ENCODE assay signal across 8 mouse cellular contexts in genomic region chr5:63812509-63812865, GRCm38 (mm10). TPM values are rescaled to one million over a fixed set of nuclear protein-coding genes. Genes with fewer than 3 reads are reported as not detected.
A peak's percentile ranks its signal among the peaks of the same experiment; 100 is the strongest.
DNase-seq lines count a peak whose midpoint lies in the region; ATAC-seq and TF ChIP-seq lines count a peak whose summit lies in the region.

No protein-coding gene starts in this region.

- no peak overlapping the region for H3K27ac ChIP-seq in neural tube, embryonic 11.5 days (ENCODE audit: low read depth, low read length)
- H3K27ac ChIP-seq in liver, embryonic 12.5 days, result peak overlapping the region; percentile 42; the same call in 1 of the 2 replicates
- peak overlapping the region; percentile 82 for H3K27ac ChIP-seq in stomach, postnatal 0 days (replicated peaks)

- peaks cover 33% of the 10 kb centered on the region for H3K27me3 ChIP-seq in erythroblast, embryonic 14.5 days (ENCODE audit: control insufficient read depth)
- H3K27me3 ChIP-seq in neural tube, embryonic 11.5 days (ENCODE audit: control insufficient read depth, insufficient read depth, low read length), result 0 out of 2 replicates have a peak, but pooled peaks cover 5% of the 10 kb centered on the region
- H3K27me3 ChIP-seq in liver, embryonic 12.5 days (replicated peaks), result peaks cover 33% of the 10 kb centered on the region
- no peaks in the 10 kb centered on the region for H3K27me3 ChIP-seq in stomach, postnatal 0 days (ENCODE audit: control insufficient read depth, insufficient read depth, low read length)

- peak overlapping the region; percentile 51 for H3K9ac ChIP-seq in neural tube, embryonic 11.5 days (ENCODE audit: low read length)
- peak overlapping the region; percentile 55 for H3K9ac ChIP-seq in liver, embryonic 12.5 days
- peak overlapping the region; percentile 63 for H3K9ac ChIP-seq in stomach, postnatal 0 days (ENCODE audit: low read length)

- H3K4me1 ChIP-seq in erythroblast, embryonic 14.5 days (ENCODE audit: control insufficient read depth), result no peaks in the 10 kb centered on the region
- H3K4me1 ChIP-seq in neural tube, embryonic 11.5 days (ENCODE audit: control insufficient read depth, insufficient read depth, low read length), result no peaks in the 10 kb centered on the region
- peaks cover 6% of the 10 kb centered on the region; the same call in 1 of the 2 replicates for H3K4me1 ChIP-seq in liver, embryonic 12.5 days
- H3K4me1 ChIP-seq in stomach, postnatal 0 days (replicated peaks; ENCODE audit: control insufficient read depth, insufficient read depth), result no peaks in the 10 kb centered on the region

- H3K4me2 ChIP-seq in neural tube, embryonic 11.5 days (ENCODE audit: low read depth), result peak overlapping the region; percentile 92
- H3K4me2 ChIP-seq in liver, embryonic 12.5 days, result peak overlapping the region; percentile 77
- peak overlapping the region; percentile 89 for H3K4me2 ChIP-seq in stomach, postnatal 0 days (replicated peaks; ENCODE audit: low read depth)

- WGBS in neural tube, embryonic 11.5 days, result 1% methylated on average over 26 of the region's 26 CpGs
- WGBS in liver, embryonic 12.5 days (ENCODE audit: insufficient replicate concordance), result 3% methylated on average over 26 of the region's 26 CpGs
- under 1% methylated on average over 26 of the region's 26 CpGs for WGBS in stomach, postnatal 0 days

- no peak for TF ChIP-seq CTCF in stomach, postnatal 0 days (IDR thresholded peaks at IDR 0.05; ENCODE audit: low read depth)

- TF ChIP-seq EP300 in stomach, postnatal 0 days (optimal IDR thresholded peaks at IDR 0.05), result no peak

- peak overlapping the region; percentile 52 for H3K4me3 ChIP-seq in erythroblast, embryonic 14.5 days (replicated peaks)
- H3K4me3 ChIP-seq in neural tube, embryonic 11.5 days (ENCODE audit: low read depth, low read length), result peak overlapping the region; percentile 48
- H3K4me3 ChIP-seq in liver, embryonic 12.5 days, result peak overlapping the region; percentile 57
- peak overlapping the region; percentile 52 for H3K4me3 ChIP-seq in stomach, postnatal 0 days (ENCODE audit: low read depth, low read length)

- peaks cover 5% of the 10 kb centered on the region; the same call in 1 of the 2 replicates for H3K9me3 ChIP-seq in erythroblast, embryonic 14.5 days (ENCODE audit: control insufficient read depth, low read length)
- no peaks in the 10 kb centered on the region for H3K9me3 ChIP-seq in neural tube, embryonic 11.5 days (ENCODE audit: control insufficient read depth, low read length)
- H3K9me3 ChIP-seq in liver, embryonic 12.5 days (replicated peaks), result no peaks in the 10 kb centered on the region
- H3K9me3 ChIP-seq in stomach, postnatal 0 days (ENCODE audit: control insufficient read depth, low read length), result no peaks in the 10 kb centered on the region

- no peaks in the 10 kb centered on the region for H3K36me3 ChIP-seq in erythroblast, embryonic 14.5 days (ENCODE audit: control insufficient read depth)
- H3K36me3 ChIP-seq in neural tube, embryonic 11.5 days (ENCODE audit: control insufficient read depth, insufficient read depth, low read length), result no peaks in the 10 kb centered on the region
- no peaks in the 10 kb centered on the region for H3K36me3 ChIP-seq in liver, embryonic 12.5 days
- H3K36me3 ChIP-seq in stomach, postnatal 0 days (ENCODE audit: control insufficient read depth, insufficient read depth, low read length), result no peaks in the 10 kb centered on the region

- no peak for DNase-seq in neural tube, embryonic 11.5 days (ENCODE audit: low spot score)
- no peak for DNase-seq in neural tube, embryonic 10.5 days (ENCODE audit: extremely low spot score, low spot score)
- DNase-seq in stomach, postnatal 0 days (ENCODE audit: low spot score), result no peak
- DNase-seq in kidney, adult 18-20 months, result no peak
- no peak for DNase-seq in thymus, postnatal 10 days (ENCODE audit: low spot score in 2 of 2)

- ATAC-seq in erythroblast, adult 5-6 weeks (replicated peaks; ENCODE audit: low FRiP score, poor library complexity, severe bottlenecking), result no peak
- ATAC-seq in neural tube, embryonic 11.5 days (ENCODE audit: insufficient read depth, low FRiP score, low TSS enrichment), result no peak
- no peak for ATAC-seq in liver, embryonic 12.5 days
- ATAC-seq in stomach, postnatal 0 days (ENCODE audit: low FRiP score, low TSS enrichment), result no peak

RNA-seq across cellular contexts. Expression of gene 0610040J01Rik, which starts 0.3 kb away (rescaled TPM):
- 0.02 and 0.03 TPM in 2 replicates for polyA plus RNA-seq in erythroblast, embryonic 14.5 days (2012)
- total RNA-seq in erythroblast, adult 5-6 weeks (2015; ENCODE audit: low replicate concordance), result 0.77 TPM in 1 of 2 replicates, not detected in the other
- total RNA-seq in erythroblast, adult 5-6 weeks (2017; ENCODE audit: low replicate concordance), result 2.4 TPM in 1 of 2 replicates, not detected in the other
- 2.1 TPM in 2 replicates for polyA plus RNA-seq in neural tube, embryonic 11.5 days (2014; fragmentation: Nextera tagmentation; extraction: Ambion mirVana)
- 13.5 and 16.2 TPM in 2 replicates for polyA plus RNA-seq in liver, embryonic 12.5 days (2016; fragmentation: Nextera tagmentation; extraction: Ambion mirVana)
- 53.8 and 56.2 TPM in 2 replicates for polyA plus RNA-seq in stomach, postnatal 0 days (2015; fragmentation: Nextera tagmentation; extraction: Ambion mirVana)
